Mouse (Mus musculus) olfactory bulb, adult 2 months (tissue): ENCODE results near the gene Hoxd9. TPM values are rescaled to one million over a fixed set of nuclear protein-coding genes. Genes with fewer than 3 reads are reported as not detected.

Experiments used
- H3K27ac ChIP-seq: fragments of 200-500 bp; 2 replicates; pipeline ENCODE4 v1.5.1; 2012; ENCODE audit warnings: low read depth, low read length; ENCODE audit not compliant: insufficient read depth
- H3K4me1 ChIP-seq: fragments of 200-500 bp; 2 replicates; pipeline ENCODE4 v1.6.1; 2012; ENCODE audit warnings: low read length; ENCODE audit not compliant: control insufficient read depth, insufficient read depth
- H3K4me3 ChIP-seq: fragments of 200-500 bp; 2 replicates; pipeline ENCODE4 v1.5.1; 2012; ENCODE audit warnings: mild to moderate bottlenecking, low read depth, low read length, moderate library complexity; ENCODE audit not compliant: insufficient read depth
- CTCF ChIP-seq: fragments of 200-500 bp; IDR thresholded peaks from 2 replicates; pipeline ENCODE4 v1.5.1; 2012; ENCODE audit warnings: low read depth, mild to moderate bottlenecking, low read length, moderate library complexity; ENCODE audit not compliant: insufficient read depth
- POLR2A ChIP-seq: fragments of 200-500 bp; IDR thresholded peaks from 2 replicates; pipeline ENCODE4 v1.6.1; 2012; ENCODE audit warnings: mild to moderate bottlenecking, low read depth, low read length, moderate library complexity; ENCODE audit not compliant: insufficient read depth
- WGBS: fragments of 180-500 bp; shearing (Covaris S2); methylation state at CpG from one replicate; pipeline ENCODE4 v1.1.7; 2018; 5-methylcytosine and 5-hydroxymethylcytosine counted together
- polyA plus RNA-seq: library from polyadenylated mRNA; stranded (reverse); fragments of >200 nt; gene quantifications from 2 replicates; pipeline ENCODE4 v1.2.4, GENCODE M21; 2012; ENCODE audit warnings: low replicate concordance; ENCODE audit not compliant: missing spikeins, insufficient read depth, insufficient read length

Hoxd9 gene
- polyA plus RNA-seq, 1 experiment, result not detected

- H3K4me1 ChIP-seq, result 0 out of 2 replicates have a peak, but pooled peaks cover 3% of the 10 kb centered on the region
- no peak for TF ChIP-seq POLR2A
- TF ChIP-seq CTCF, result no peak
- H3K4me3 ChIP-seq, result no peak overlapping the region
- WGBS, result 3% methylated on average over 15 of the region's 15 CpGs
- no peak overlapping the region for H3K27ac ChIP-seq
These were observed 39.4 kb upstream of the Hoxd9 start for GRCm38 (mm10) chr2:74658024-74658666.

GRCm38 (mm10) chr2:74658667-74659371 lies 38.7 kb upstream of the Hoxd9 start:
- Histone ChIP-seq H3K4me3 (no peak overlapping the region), H3K4me1 (0 out of 2 replicates have a peak, but pooled peaks cover 3% of the 10 kb centered on the region), H3K27ac (no peak overlapping the region)
- no peak for TF ChIP-seq POLR2A
- TF ChIP-seq CTCF, result no peak
- WGBS, result 3% methylated on average over 47 of the region's 47 CpGs

- Histone ChIP-seq H3K27ac (no peak within 1 kb of the TSS), H3K4me1 (0 out of 2 replicates have a peak, but pooled peaks cover 3% of the 10 kb centered on the region), H3K4me3 (no peak within 1 kb of the TSS)
- TF ChIP-seq POLR2A (no peak), CTCF (no peak)
- 6% methylated on average over 28 of the region's 28 CpGs for WGBS
These were observed 38.0 kb upstream of the Hoxd9 start, which contains the start of gene Evx2 for GRCm38 (mm10) chr2:74659507-74660005. Evx2 (minus strand) TSS chr2:74659557.

GRCm38 (mm10) chr2:74660421-74661375 lies 36.8 kb upstream of the Hoxd9 start:
- TF ChIP-seq POLR2A, result no peak
- TF ChIP-seq CTCF, result no peak
- Histone ChIP-seq H3K4me3 (no peak overlapping the region), H3K27ac (no peak overlapping the region), H3K4me1 (0 out of 2 replicates have a peak, but pooled peaks cover 3% of the 10 kb centered on the region)
- 3% methylated on average over 30 of the region's 30 CpGs for WGBS

GRCm38 (mm10) chr2:74661685-74662084 lies 35.8 kb upstream of the Hoxd9 start:
- 1% methylated on average over 14 of the region's 14 CpGs for WGBS
- H3K4me3 ChIP-seq, result no peak overlapping the region
- no peaks in the 10 kb centered on the region for H3K4me1 ChIP-seq
- TF ChIP-seq POLR2A, result no peak
- peak; percentile 66 for TF ChIP-seq CTCF
- H3K27ac ChIP-seq, result no peak overlapping the region

DNA sequence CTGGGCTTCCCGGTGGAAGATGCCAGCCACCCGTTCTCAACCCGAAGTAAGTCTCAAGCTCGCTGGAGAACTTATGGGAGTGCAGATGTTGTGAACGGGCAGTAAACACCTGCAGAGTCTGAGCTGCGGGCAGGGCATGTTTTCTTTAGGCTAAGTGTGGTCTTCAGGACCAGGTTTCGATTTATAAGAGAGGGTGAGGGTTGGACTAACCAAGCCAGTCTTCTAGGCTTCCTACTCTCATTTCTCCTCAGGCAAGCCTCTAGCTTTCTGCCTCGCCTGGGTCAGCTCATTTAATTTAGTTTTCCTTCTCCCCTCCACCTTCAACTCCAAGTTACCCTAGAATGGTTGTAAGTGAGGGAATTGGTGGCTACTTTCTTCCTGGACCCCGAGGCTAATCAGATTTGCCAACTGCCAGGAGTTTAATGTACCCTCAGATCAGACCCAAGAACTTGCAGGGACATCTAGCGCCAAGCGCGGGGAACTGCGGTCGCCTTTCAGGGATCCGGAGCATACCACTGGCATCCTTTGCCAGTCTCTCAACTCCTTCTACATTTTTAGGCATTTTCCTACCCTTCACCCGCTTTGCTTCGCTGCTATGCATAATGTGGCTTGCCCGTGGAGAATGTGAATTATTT lies 34.1 kb upstream of the Hoxd9 start:
- H3K27ac ChIP-seq, result no peak overlapping the region
- 5% methylated on average over 18 of the region's 18 CpGs for WGBS
- no peak overlapping the region for H3K4me3 ChIP-seq
- no peak for TF ChIP-seq POLR2A
- peak; percentile 83 for TF ChIP-seq CTCF
- H3K4me1 ChIP-seq, result no peaks in the 10 kb centered on the region

GRCm38 (mm10) chr2:74666411-74666810 lies 31.1 kb upstream of the Hoxd9 start:
- Histone ChIP-seq H3K4me3 (no peak overlapping the region), H3K27ac (no peak overlapping the region), H3K4me1 (no peaks in the 10 kb centered on the region)
- WGBS, result 4% methylated on average over 7 of the region's 7 CpGs
- TF ChIP-seq POLR2A, result no peak
- TF ChIP-seq CTCF, result no peak

- WGBS, result 4% methylated on average over 36 of the region's 36 CpGs
These were observed 30.2 kb upstream of the Hoxd9 start for GRCm38 (mm10) chr2:74667191-74667841.

More at GRCm38 (mm10) chr2:74667191-74667841, 30.2 kb upstream of the Hoxd9 start:
- Histone ChIP-seq H3K27ac (no peak overlapping the region), H3K4me1 (no peaks in the 10 kb centered on the region), H3K4me3 (no peak overlapping the region)
- no peak for TF ChIP-seq CTCF
- TF ChIP-seq POLR2A, result no peak
